Mouse (Mus musculus) midbrain, embryonic 14.5 days (tissue): ENCODE results near the gene Pip4k2c. TPM values are rescaled to one million over a fixed set of nuclear protein-coding genes. Genes with fewer than 3 reads are reported as not detected.

ENCODE experiments used
- ATAC-seq: fragments of 200-750 bp; cut with Nextera tagmentation; 2 replicates; pipeline ENCODE4 v1.8.0; 2017; ENCODE audit warnings: moderate number of reproducible peaks, moderate library complexity; ENCODE audit not compliant: low FRiP score, low TSS enrichment
- DNase-seq: peaks from one replicate; pipeline ENCODE4 v3.0.0-alpha.2; 2015
- H3K27ac ChIP-seq: fragments of 300-500 bp; sonication (generic); replicated peaks from 2 replicates; pipeline ENCODE4 v1.5.1; 2014; ENCODE audit warnings: mild to moderate bottlenecking, low read depth, low read length, moderate library complexity
- H3K27me3 ChIP-seq: fragments of 300-500 bp; sonication (generic); 2 replicates; pipeline ENCODE4 v1.6.1; 2014; ENCODE audit warnings: low read length, control low read depth, mixed read lengths; ENCODE audit not compliant: control insufficient read depth, insufficient read depth
- H3K36me3 ChIP-seq: fragments of 300-500 bp; sonication (generic); 2 replicates; pipeline ENCODE4 v1.6.1; 2014; ENCODE audit warnings: low read length, control low read depth; ENCODE audit not compliant: control insufficient read depth, insufficient read depth
- H3K4me1 ChIP-seq: fragments of 300-500 bp; sonication (generic); 2 replicates; pipeline ENCODE4 v1.6.1; 2014; ENCODE audit warnings: mild to moderate bottlenecking, antibody characterized with exemption, low read length, control low read depth; ENCODE audit not compliant: control insufficient read depth, insufficient read depth
- H3K4me2 ChIP-seq: fragments of 300-500 bp; sonication (generic); 2 replicates; pipeline ENCODE4 v1.6.1; 2014; ENCODE audit warnings: mild to moderate bottlenecking, low read length, moderate library complexity
- H3K4me3 ChIP-seq: fragments of 300-500 bp; sonication (generic); replicated peaks from 2 replicates; pipeline ENCODE4 v1.5.1; 2014; ENCODE audit warnings: low read depth, low read length
- H3K9ac ChIP-seq: fragments of 300-500 bp; sonication (generic); replicated peaks from 2 replicates; pipeline ENCODE4 v1.6.1; 2014; ENCODE audit warnings: mild to moderate bottlenecking, low read length, moderate library complexity
- H3K9me3 ChIP-seq: fragments of 300-500 bp; sonication (generic); 2 replicates; pipeline ENCODE4 v1.6.1; 2016; ENCODE audit warnings: low read length, control low read depth, mixed read lengths; ENCODE audit not compliant: control insufficient read depth
- WGBS: fragments of 180-500 bp; shearing (Covaris S2); extraction: QIAGEN DNeasy Blood & Tissue Kit; methylation state at CpG from one replicate; pipeline ENCODE4 v1.1.7; 2014; 5-methylcytosine and 5-hydroxymethylcytosine counted together
- polyA plus RNA-seq: library from polyadenylated mRNA; unstranded; fragments of >200 nt; fragmentation: Nextera tagmentation; extraction: Ambion mirVana; gene quantifications from 2 replicates; pipeline ENCODE4 v1.2.1, GENCODE M21; 2014

Pip4k2c gene
- polyA plus RNA-seq, 1 experiment from 2014 or later, result 14.6 TPM

- Histone ChIP-seq H3K36me3 (peaks cover 61% of the 10 kb centered on the region), H3K4me2 (no peak overlapping the region), H3K9me3 (no peaks in the 10 kb centered on the region), H3K4me1 (peaks cover 10% of the 10 kb centered on the region), H3K4me3 (no peak overlapping the region), H3K9ac (no peak overlapping the region), H3K27me3 (no peaks in the 10 kb centered on the region), H3K27ac (no peak overlapping the region)
- 87% methylated on average over 8 of the region's 8 CpGs for WGBS
- DNase-seq (no peak), ATAC-seq (no peak)
Measured at GRCm38 (mm10) chr10:127200279-127200678, 11.1 kb downstream of the Pip4k2c start.

GRCm38 (mm10) chr10:127199474-127199873 lies 11.9 kb downstream of the Pip4k2c start:
- peaks cover 52% of the 10 kb centered on the region for H3K36me3 ChIP-seq
- peaks cover 17% of the 10 kb centered on the region for H3K4me1 ChIP-seq
- WGBS, result 86% methylated on average over 11 of the region's 11 CpGs
- H3K27me3 ChIP-seq, result no peaks in the 10 kb centered on the region
- no peak overlapping the region for H3K27ac ChIP-seq
- no peak overlapping the region for H3K4me3 ChIP-seq
- H3K9ac ChIP-seq, result no peak overlapping the region
- H3K9me3 ChIP-seq, result no peaks in the 10 kb centered on the region
- ATAC-seq, result no peak
- DNase-seq, result no peak
- H3K4me2 ChIP-seq, result no peak overlapping the region

- H3K4me2 ChIP-seq, result no peak overlapping the region
- peaks cover 20% of the 10 kb centered on the region for H3K4me1 ChIP-seq
- no peak overlapping the region for H3K27ac ChIP-seq
- peaks cover 50% of the 10 kb centered on the region for H3K36me3 ChIP-seq
- 75% methylated on average over 5 of the region's 5 CpGs for WGBS
- no peak overlapping the region for H3K9ac ChIP-seq
- no peak for ATAC-seq
- no peaks in the 10 kb centered on the region for H3K9me3 ChIP-seq
- DNase-seq, result no peak
- no peak overlapping the region for H3K4me3 ChIP-seq
- H3K27me3 ChIP-seq, result no peaks in the 10 kb centered on the region
Measured at GRCm38 (mm10) chr10:127199068-127199467, 12.3 kb downstream of the Pip4k2c start.

GRCm38 (mm10) chr10:127198492-127198891 lies 12.9 kb downstream of the Pip4k2c start:
- DNase-seq (no peak), ATAC-seq (no peak)
- peaks cover 45% of the 10 kb centered on the region for H3K36me3 ChIP-seq
- no peak overlapping the region for H3K27ac ChIP-seq
- no peak overlapping the region for H3K4me2 ChIP-seq
- H3K9ac ChIP-seq, result no peak overlapping the region
- H3K27me3 ChIP-seq, result no peaks in the 10 kb centered on the region
- H3K9me3 ChIP-seq, result no peaks in the 10 kb centered on the region
- H3K4me3 ChIP-seq, result no peak overlapping the region
- 81% methylated on average over 2 of the region's 2 CpGs for WGBS
- peaks cover 20% of the 10 kb centered on the region for H3K4me1 ChIP-seq

- Histone ChIP-seq H3K4me2 (no peak overlapping the region), H3K36me3 (peaks cover 45% of the 10 kb centered on the region), H3K9ac (no peak overlapping the region), H3K9me3 (no peaks in the 10 kb centered on the region), H3K27ac (no peak overlapping the region), H3K4me3 (no peak overlapping the region), H3K27me3 (no peaks in the 10 kb centered on the region), H3K4me1 (peaks cover 20% of the 10 kb centered on the region)
- DNase-seq (no peak), ATAC-seq (no peak)
- WGBS, result 85% methylated on average over 11 of the region's 11 CpGs
Measured at GRCm38 (mm10) chr10:127197505-127198110, 13.8 kb downstream of the Pip4k2c start.

GRCm38 (mm10) chr10:127197104-127197503 lies 14.3 kb downstream of the Pip4k2c start:
- no peak overlapping the region for H3K4me3 ChIP-seq
- H3K27me3 ChIP-seq, result no peaks in the 10 kb centered on the region
- ATAC-seq (no peak), DNase-seq (no peak)
- WGBS, result 95% methylated on average over 8 of the region's 8 CpGs
- H3K36me3 ChIP-seq, result peaks cover 49% of the 10 kb centered on the region
- no peaks in the 10 kb centered on the region for H3K9me3 ChIP-seq
- H3K4me1 ChIP-seq, result peaks cover 20% of the 10 kb centered on the region
- no peak overlapping the region for H3K27ac ChIP-seq
- H3K9ac ChIP-seq, result no peak overlapping the region
- no peak overlapping the region for H3K4me2 ChIP-seq

GRCm38 (mm10) chr10:127196392-127196791 lies 15.0 kb downstream of the Pip4k2c start:
- peak overlapping the region; percentile 93 for H3K27ac ChIP-seq
- H3K9me3 ChIP-seq, result no peaks in the 10 kb centered on the region
- H3K27me3 ChIP-seq, result no peaks in the 10 kb centered on the region
- H3K36me3 ChIP-seq, result peaks cover 54% of the 10 kb centered on the region
- peaks cover 20% of the 10 kb centered on the region for H3K4me1 ChIP-seq
- DNase-seq (peak; percentile 72), ATAC-seq (peak; percentile 51; the same call in 1 of the 2 replicates)
- peak overlapping the region; percentile 97; the same call in 1 of the 2 replicates for H3K9ac ChIP-seq
- peak overlapping the region; percentile 89 for H3K4me2 ChIP-seq
- WGBS, result 3% methylated on average over 5 of the region's 5 CpGs
- peak overlapping the region; percentile 85 for H3K4me3 ChIP-seq

- DNase-seq, result peak; percentile 79
- peak; percentile 80 for ATAC-seq
- H3K9ac ChIP-seq, result peak within 1 kb of the TSS; percentile 97
- peak within 1 kb of the TSS; percentile 85 for H3K4me3 ChIP-seq
- H3K4me1 ChIP-seq, result peaks cover 20% of the 10 kb centered on the region
- H3K4me2 ChIP-seq, result peak within 1 kb of the TSS; percentile 89
- H3K36me3 ChIP-seq, result peaks cover 55% of the 10 kb centered on the region
- H3K27ac ChIP-seq, result peak within 1 kb of the TSS; percentile 93
- H3K9me3 ChIP-seq, result no peaks in the 10 kb centered on the region
- 0% methylated on average over 45 of the region's 47 CpGs for WGBS
- no peaks in the 10 kb centered on the region for H3K27me3 ChIP-seq
Measured at GRCm38 (mm10) chr10:127195328-127196129, 15.9 kb downstream of the Pip4k2c start, which contains the start of gene Dtx3. Gene Dtx3 (minus strand): TSS chr10:127195728.
